Mouse (Mus musculus) lung, adult 2 months (tissue): ENCODE results near the gene Gm36864.

Source experiments
- CTCF ChIP-seq: fragments of 200-500 bp; IDR thresholded peaks from 2 replicates; pipeline ENCODE4 v1.5.1; 2011; ENCODE audit warnings: mild to moderate bottlenecking, low read length, control low read depth; ENCODE audit not compliant: insufficient read depth
- POLR2A ChIP-seq: fragments of 200-500 bp; IDR thresholded peaks from 2 replicates; pipeline ENCODE4 v1.6.1; 2011; ENCODE audit warnings: low read depth, mild to moderate bottlenecking, control low read depth, low read length, borderline replicate concordance; ENCODE audit errors: extremely low read depth

DNA sequence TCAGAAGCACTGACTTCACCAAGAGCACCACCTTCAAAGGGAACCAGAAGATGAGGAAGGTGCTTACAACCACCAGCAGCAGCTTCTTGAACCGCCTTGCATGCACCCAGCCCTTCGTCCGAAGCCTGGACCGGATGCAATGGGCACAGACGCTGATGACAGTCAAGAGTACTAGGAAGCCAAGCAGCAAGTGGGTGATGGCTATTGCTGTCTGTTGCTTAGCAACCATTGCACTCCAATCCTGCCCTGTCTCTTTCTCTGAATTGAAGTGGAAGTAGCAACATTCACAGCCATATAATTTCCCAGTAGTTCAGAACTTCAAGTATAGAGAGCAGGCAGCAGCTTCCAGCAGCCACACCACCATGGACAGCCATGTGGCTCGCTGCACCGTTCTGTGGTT lies 45.6 kb downstream of the Gm36864 start:
- no peak for TF ChIP-seq CTCF
- no peak for TF ChIP-seq POLR2A
